Mouse (Mus musculus) kidney, adult 2 months (tissue): Measurements from ENCODE around the gene Pde8b. TPM values are rescaled to one million over a fixed set of nuclear protein-coding genes. Genes with fewer than 3 reads are reported as not detected.
A peak's percentile ranks its signal among the peaks of the same experiment; 100 is the strongest.

ENCODE experiments used
- DNase-seq: peaks from one replicate; pipeline ENCODE4 v3.0.0; 2021
- H3K27ac ChIP-seq: fragments of 200-500 bp; 2 replicates; pipeline ENCODE4 v1.5.1; 2012; ENCODE audit warnings: low read depth, low read length, control low read depth, inconsistent platforms; ENCODE audit not compliant: insufficient read depth
- H3K27me3 ChIP-seq: fragments of 200-500 bp; replicated peaks from 2 replicates; pipeline ENCODE4 v1.6.1; 2012; ENCODE audit warnings: mild to moderate bottlenecking, moderate library complexity, low read length, inconsistent platforms; ENCODE audit not compliant: control insufficient read depth, insufficient read depth
- H3K36me3 ChIP-seq: fragments of 200-500 bp; 2 replicates; pipeline ENCODE4 v1.6.1; 2012; ENCODE audit warnings: mild to moderate bottlenecking, moderate library complexity, low read length, inconsistent platforms; ENCODE audit not compliant: control insufficient read depth, insufficient read depth
- H3K4me1 ChIP-seq: fragments of 200-500 bp; 2 replicates; pipeline ENCODE4 v1.6.1; 2011; ENCODE audit warnings: low read length; ENCODE audit not compliant: control insufficient read depth, insufficient read depth
- H3K4me3 ChIP-seq: fragments of 200-500 bp; 2 replicates; pipeline ENCODE4 v1.5.1; 2011; ENCODE audit warnings: mild to moderate bottlenecking, low read depth, low read length, control low read depth; ENCODE audit not compliant: insufficient read depth
- CTCF ChIP-seq: fragments of 200-500 bp; conservative IDR thresholded peaks from 2 replicates; pipeline ENCODE4 v1.5.1; 2011; ENCODE audit warnings: low read depth, mild to moderate bottlenecking, control low read depth, low read length, moderate library complexity, mixed read lengths; ENCODE audit not compliant: insufficient read depth, insufficient read length
- POLR2A ChIP-seq: fragments of 200-500 bp; IDR thresholded peaks from one replicate; pipeline ENCODE4 v1.6.1; 2011; ENCODE audit warnings: low read depth, low read length, control low read depth
- WGBS: fragments of 180-500 bp; shearing (Covaris S2); methylation state at CpG from one replicate; pipeline ENCODE4 v1.1.7; 2018; 5-methylcytosine and 5-hydroxymethylcytosine counted together
- polyA plus RNA-seq: library from polyadenylated mRNA; depleted of rRNA; stranded (reverse); fragments of >200 nt; gene quantifications from 2 replicates; pipeline ENCODE4 v1.2.3, GENCODE M21; 2012; rRNA removed

Pde8b gene
- polyA plus RNA-seq, 1 experiment: 10.1 TPM

GRCm38 (mm10) chr13:94979081-94979480, 271.1 kb downstream of the Pde8b start:
- H3K4me3 ChIP-seq: no peak overlapping the region
- H3K27ac ChIP-seq: no peak overlapping the region
- H3K4me1 ChIP-seq: peaks cover 11% of the 10 kb centered on the region; the same call in 1 of the 2 replicates
- no peaks in the 10 kb centered on the region for H3K36me3 ChIP-seq
- no peaks in the 10 kb centered on the region for H3K27me3 ChIP-seq
- DNase-seq: peak; percentile 7
- TF ChIP-seq POLR2A: no peak
- no peak for TF ChIP-seq CTCF
- 39% methylated on average over 7 of the region's 7 CpGs for WGBS

- Histone ChIP-seq H3K4me1 (peaks cover 11% of the 10 kb centered on the region; the same call in 1 of the 2 replicates), H3K27ac (peak within 1 kb of the TSS; percentile 98), H3K27me3 (no peaks in the 10 kb centered on the region), H3K36me3 (no peaks in the 10 kb centered on the region), H3K4me3 (peak within 1 kb of the TSS; percentile 97)
- DNase-seq: peak; percentile 96
- WGBS: under 1% methylated on average over 68 of the region's 68 CpGs
- no peak for TF ChIP-seq POLR2A
- peak; percentile 86 for TF ChIP-seq CTCF
These were observed 273.6 kb downstream of the Pde8b start, which contains the start of gene Wdr41 for GRCm38 (mm10) chr13:94976219-94977186. Gene Wdr41 (plus strand): TSS chr13:94976344.

- 10% methylated on average over 9 of the region's 9 CpGs for WGBS
- Histone ChIP-seq H3K36me3 (no peaks in the 10 kb centered on the region), H3K27me3 (no peaks in the 10 kb centered on the region), H3K4me1 (peaks cover 11% of the 10 kb centered on the region; the same call in 1 of the 2 replicates), H3K4me3 (peak overlapping the region; percentile 97), H3K27ac (peak overlapping the region; percentile 98)
- TF ChIP-seq CTCF: no peak
- no peak for TF ChIP-seq POLR2A
- DNase-seq: no peak
These were observed 274.3 kb downstream of the Pde8b start for GRCm38 (mm10) chr13:94975828-94976218.

Other genes with a start within 250 kb of the Pde8b start
- gene Zbed3, start 73.3 kb upstream of the Pde8b start, polyA plus RNA-seq: 44.7 and 46.1 TPM in 2 replicates
- gene Aggf1, start 125.0 kb upstream of the Pde8b start, polyA plus RNA-seq: 14.6 and 15.4 TPM in 2 replicates
- 0.05 TPM in 1 of 2 replicates, not detected in the other for gene Crhbp, start 194.6 kb upstream of the Pde8b start, polyA plus RNA-seq
- gene S100z, start 228.4 kb upstream of the Pde8b start, polyA plus RNA-seq: 0.80 TPM in 1 of 2 replicates, not detected in the other